Comparison of ENCODE assay signal across 22 mouse cellular contexts in the genomic region with DNA sequence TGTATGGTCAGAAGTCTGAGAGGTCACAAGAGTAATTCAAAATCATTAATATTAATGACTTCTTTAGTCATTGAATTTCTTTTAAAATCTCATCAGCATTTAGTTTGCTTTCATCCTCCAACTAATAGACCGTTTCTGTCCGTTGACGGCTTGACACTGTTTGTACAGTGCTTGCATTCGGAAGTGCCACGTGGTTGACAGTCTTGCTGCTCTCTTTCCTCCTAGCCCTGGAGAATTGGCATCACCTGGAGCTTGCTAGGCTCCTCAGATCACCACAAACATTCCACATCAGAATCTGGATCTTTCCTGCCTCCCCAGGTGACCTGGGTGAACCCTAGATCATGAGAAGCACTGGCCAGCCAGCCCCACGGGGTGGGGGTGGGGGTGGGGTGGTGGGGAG.
DNase-seq lines count a peak whose midpoint lies in the region; ATAC-seq and TF ChIP-seq lines count a peak whose summit lies in the region.
"Had no signal": no experiment of that assay in that cellular context is flagged by ENCODE, and none has a peak within 500 bp of the region (broad histone marks: within the 10 kb centered on the region; RNA-seq: fewer than 3 reads in every experiment).

No protein-coding gene starts in this region.

- no peaks in the 10 kb centered on the region for H3K27me3 ChIP-seq in forebrain, embryonic 14.5 days (replicated peaks; ENCODE audit: control insufficient read depth, insufficient read depth, low read length)
- H3K27me3 ChIP-seq in forebrain, postnatal 0 days (ENCODE audit: insufficient read depth, low read length): no peaks in the 10 kb centered on the region
- H3K27me3 ChIP-seq in hindbrain, embryonic 16.5 days (replicated peaks; ENCODE audit: control insufficient read depth, insufficient read depth, low read length): no peaks in the 10 kb centered on the region
- H3K27me3 ChIP-seq in hindbrain, postnatal 0 days (ENCODE audit: insufficient read depth, low read length): no peaks in the 10 kb centered on the region
- H3K27me3 ChIP-seq in midbrain, embryonic 11.5 days (ENCODE audit: control insufficient read depth, insufficient read depth, low read length): no peaks in the 10 kb centered on the region
- H3K27me3 ChIP-seq in midbrain, embryonic 10.5 days (ENCODE audit: low read depth, poor library complexity, severe bottlenecking): no peaks in the 10 kb centered on the region
- H3K27me3 ChIP-seq: neural tube, embryonic 12.5 days had no signal

- no peak for TF ChIP-seq CTCF in forebrain, postnatal 0 days (IDR thresholded peaks at IDR 0.05; ENCODE audit: low read depth)
- TF ChIP-seq CTCF in hindbrain, postnatal 0 days (IDR thresholded peaks at IDR 0.05; ENCODE audit: low read depth): no peak

- H3K4me3 ChIP-seq in forebrain, embryonic 14.5 days (ENCODE audit: low read depth, low read length): no peak overlapping the region
- no peak overlapping the region for H3K4me3 ChIP-seq in forebrain, postnatal 0 days (ENCODE audit: low read depth, low read length)
- H3K4me3 ChIP-seq in hindbrain, embryonic 16.5 days (ENCODE audit: low read length): no peak overlapping the region
- no peak overlapping the region for H3K4me3 ChIP-seq in hindbrain, postnatal 0 days (ENCODE audit: low read length)
- H3K4me3 ChIP-seq in midbrain, embryonic 11.5 days (ENCODE audit: low read depth, low read length): no peak overlapping the region
- H3K4me3 ChIP-seq in midbrain, embryonic 10.5 days: no peak overlapping the region
- H3K4me3 ChIP-seq: forebrain, embryonic 10.5 days; heart, adult 2 months; layer of hippocampus, adult 2 months; neural tube, embryonic 12.5 days had no signal

- no peaks in the 10 kb centered on the region for H3K36me3 ChIP-seq in forebrain, embryonic 14.5 days (ENCODE audit: control insufficient read depth, insufficient read depth, low read length)
- no peaks in the 10 kb centered on the region for H3K36me3 ChIP-seq in forebrain, postnatal 0 days (ENCODE audit: insufficient read depth)
- H3K36me3 ChIP-seq in hindbrain, embryonic 16.5 days (ENCODE audit: control insufficient read depth, insufficient read depth, low read length): no peaks in the 10 kb centered on the region
- H3K36me3 ChIP-seq in hindbrain, postnatal 0 days (ENCODE audit: insufficient read depth, low read length): no peaks in the 10 kb centered on the region
- no peaks in the 10 kb centered on the region for H3K36me3 ChIP-seq in midbrain, embryonic 11.5 days (ENCODE audit: control insufficient read depth, insufficient read depth, low read length)
- no peaks in the 10 kb centered on the region for H3K36me3 ChIP-seq in midbrain, embryonic 10.5 days
- H3K36me3 ChIP-seq: forebrain, embryonic 10.5 days; G1E; neural tube, embryonic 12.5 days had no signal

- WGBS in forebrain, embryonic 14.5 days: 13% methylated on average over 6 of the region's 6 CpGs
- 21% methylated on average over 6 of the region's 6 CpGs for whole genome bisulfite sequencing in forebrain, postnatal 0 days
- 25% methylated on average over 6 of the region's 6 CpGs for WGBS in hindbrain, embryonic 16.5 days
- WGBS in hindbrain, postnatal 0 days: 24% methylated on average over 6 of the region's 6 CpGs
- WGBS in midbrain, embryonic 11.5 days: 45% methylated on average over 6 of the region's 6 CpGs
- 65% methylated on average over 6 of the region's 6 CpGs for WGBS in midbrain, embryonic 10.5 days

- H3K9me3 ChIP-seq in forebrain, embryonic 14.5 days (replicated peaks; ENCODE audit: control insufficient read depth, low read length): no peaks in the 10 kb centered on the region
- H3K9me3 ChIP-seq in forebrain, postnatal 0 days (ENCODE audit: low read length): no peaks in the 10 kb centered on the region
- no peaks in the 10 kb centered on the region for H3K9me3 ChIP-seq in hindbrain, embryonic 16.5 days (ENCODE audit: control insufficient read depth, low read length)
- H3K9me3 ChIP-seq in hindbrain, postnatal 0 days (ENCODE audit: low read length): no peaks in the 10 kb centered on the region
- no peaks in the 10 kb centered on the region for H3K9me3 ChIP-seq in midbrain, embryonic 11.5 days (ENCODE audit: control insufficient read depth, low read length)
- no peaks in the 10 kb centered on the region for H3K9me3 ChIP-seq in midbrain, embryonic 10.5 days (replicated peaks)
- H3K9me3 ChIP-seq: G1E; neural tube, embryonic 12.5 days had no signal

- peaks cover 11% of the 10 kb centered on the region for H3K4me1 ChIP-seq in forebrain, embryonic 14.5 days (ENCODE audit: control insufficient read depth, insufficient read depth, low read length)
- H3K4me1 ChIP-seq in forebrain, postnatal 0 days (ENCODE audit: insufficient read depth): no peaks in the 10 kb centered on the region
- 0 out of 2 replicates have a peak, but pooled peaks cover 3% of the 10 kb centered on the region for H3K4me1 ChIP-seq in hindbrain, embryonic 16.5 days (ENCODE audit: control insufficient read depth, insufficient read depth, low read depth, low read length)
- H3K4me1 ChIP-seq in hindbrain, postnatal 0 days (ENCODE audit: insufficient read depth, low read length): no peaks in the 10 kb centered on the region; the same call in 1 of the 2 replicates
- H3K4me1 ChIP-seq in midbrain, embryonic 11.5 days (ENCODE audit: control insufficient read depth, insufficient read depth, low read length): peaks cover 11% of the 10 kb centered on the region
- peaks cover 23% of the 10 kb centered on the region for H3K4me1 ChIP-seq in midbrain, embryonic 10.5 days
- H3K4me1 ChIP-seq: neural tube, embryonic 12.5 days had no signal

- DNase-seq in forebrain, embryonic 14.5 days (ENCODE audit: low spot score): peak; percentile 15
- DNase-seq in forebrain, postnatal 0 days: no peak
- DNase-seq in hindbrain, postnatal 0 days (ENCODE audit: low spot score): no peak
- no peak for DNase-seq in midbrain, embryonic 11.5 days (ENCODE audit: low spot score, missing footprints)
- no peak for DNase-seq in midbrain, embryonic 10.5 days (ENCODE audit: low spot score)
- DNase-seq in layer of hippocampus, adult 9-10 months (ENCODE audit: low spot score): no peak
- no peak for DNase-seq in left cerebral cortex, postnatal 14 days (ENCODE audit: low spot score in 2 of 2)
- DNase-seq: adrenal gland, postnatal 14 days; cerebellum, adult 18-20 months; cerebellum, postnatal 36 days; gastrocnemius, postnatal 25 days; heart, adult 2 months; kidney, adult 8-10 months; lung, adult 18-20 months; lung, postnatal 14 days; thymus, postnatal 14 days had no signal

- no peak overlapping the region for H3K9ac ChIP-seq in forebrain, embryonic 14.5 days (ENCODE audit: low read length)
- no peak overlapping the region for H3K9ac ChIP-seq in forebrain, postnatal 0 days
- H3K9ac ChIP-seq in hindbrain, embryonic 16.5 days (ENCODE audit: low read depth, low read length): no peak overlapping the region
- H3K9ac ChIP-seq in hindbrain, postnatal 0 days (replicated peaks; ENCODE audit: low read length): no peak overlapping the region
- no peak overlapping the region for H3K9ac ChIP-seq in midbrain, embryonic 11.5 days (ENCODE audit: low read length)
- H3K9ac ChIP-seq: neural tube, embryonic 12.5 days had no signal

- intact Hi-C loops in left cerebral cortex, postnatal 14 days (cut with DNase I): no loop called here

- 0 out of 2 replicates have a peak, but pooled peaks have one; percentile 37 for ATAC-seq in forebrain, embryonic 14.5 days
- no peak for ATAC-seq in forebrain, postnatal 0 days
- ATAC-seq in hindbrain, embryonic 16.5 days: no peak; the same call in 1 of the 2 replicates
- ATAC-seq in hindbrain, postnatal 0 days: no peak
- ATAC-seq in midbrain, embryonic 11.5 days (ENCODE audit: low FRiP score): peak; percentile 51

- no peak overlapping the region; the same call in 1 of the 2 replicates for H3K4me2 ChIP-seq in forebrain, embryonic 14.5 days (ENCODE audit: low read length)
- no peak overlapping the region for H3K4me2 ChIP-seq in forebrain, postnatal 0 days (ENCODE audit: low read depth)
- H3K4me2 ChIP-seq in hindbrain, embryonic 16.5 days (ENCODE audit: low read length): peak overlapping the region; percentile 27; the same call in 1 of the 2 replicates
- no peak overlapping the region for H3K4me2 ChIP-seq in hindbrain, postnatal 0 days (ENCODE audit: low read depth, low read length)
- no peak overlapping the region for H3K4me2 ChIP-seq in midbrain, embryonic 11.5 days
- H3K4me2 ChIP-seq: neural tube, embryonic 12.5 days had no signal

- H3K27ac ChIP-seq in forebrain, embryonic 14.5 days (ENCODE audit: low read depth, low read length): no peak overlapping the region
- H3K27ac ChIP-seq in forebrain, postnatal 0 days (ENCODE audit: low read depth, low read length): no peak overlapping the region
- H3K27ac ChIP-seq in hindbrain, embryonic 16.5 days (ENCODE audit: low read depth, low read length): no peak overlapping the region
- H3K27ac ChIP-seq in hindbrain, postnatal 0 days: no peak overlapping the region
- H3K27ac ChIP-seq in midbrain, embryonic 11.5 days (ENCODE audit: low read depth, low read length): no peak overlapping the region
- no peak overlapping the region for H3K27ac ChIP-seq in midbrain, embryonic 10.5 days (replicated peaks)
- H3K27ac ChIP-seq: forebrain, embryonic 10.5 days; heart, adult 2 months; layer of hippocampus, adult 2 months; neural tube, embryonic 12.5 days; stomach, postnatal 0 days had no signal

Comparison
In these comparisons a context has a peak if more than half of its experiments do, and no peak if none do; other contexts are left out.
1. ATAC-seq: peak in forebrain, embryonic 14.5 days (single experiment) and midbrain, embryonic 11.5 days (single experiment); none in forebrain, postnatal 0 days (single experiment), hindbrain, embryonic 16.5 days (single experiment) and hindbrain, postnatal 0 days (single experiment).